Mouse (Mus musculus): ENCODE measurements at regions not wholly inside any gene's neighbourhood (a gene's known extent, or its start where the extent isn't known, plus 50 kb on each side); places are given as distances from the start of the nearest gene placed in this dataset.

- no peak for DNase-seq (ENCODE audit: low spot score)
Observed at GRCm38 (mm10) chr2:45184149-45184548, 67.0 kb upstream of the Zeb2 start.

- DNase-seq (ENCODE audit: low spot score): no peak
Observed at GRCm38 (mm10) chr2:45182876-45183275, 65.7 kb upstream of the Zeb2 start.

- DNase-seq (ENCODE audit: low spot score): no peak
Observed at GRCm38 (mm10) chr2:45181552-45181951, 64.4 kb upstream of the Zeb2 start.

GRCm38 (mm10) chr2:45178849-45179453, 61.8 kb upstream of the Zeb2 start:
- no peak for DNase-seq (ENCODE audit: low spot score)

GRCm38 (mm10) chr2:45172382-45172781, 55.2 kb upstream of the Zeb2 start:
- DNase-seq (ENCODE audit: low spot score): no peak

GRCm38 (mm10) chr2:45171520-45172173, 54.5 kb upstream of the Zeb2 start:
- DNase-seq (ENCODE audit: low spot score): no peak

GRCm38 (mm10) chr2:45170272-45170671, 53.1 kb upstream of the Zeb2 start:
- DNase-seq (ENCODE audit: low spot score): no peak

GRCm38 (mm10) chr2:45169429-45170070, 52.4 kb upstream of the Zeb2 start:
- no peak for DNase-seq (ENCODE audit: low spot score)

GRCm38 (mm10) chr2:45168606-45169005, 51.4 kb upstream of the Zeb2 start:
- DNase-seq (ENCODE audit: low spot score): no peak

Data from ovary, adult 18-20 months (tissue).